Mouse (Mus musculus) small intestine, adult 2 months (tissue): ENCODE data around the gene Ino80e. TPM values are rescaled to one million over a fixed set of nuclear protein-coding genes. Genes with fewer than 3 reads are reported as not detected.

ENCODE experiments used
- H3K27ac ChIP-seq: fragments of 200-500 bp; 2 replicates; pipeline ENCODE4 v1.5.1; 2012; ENCODE audit warnings: low read depth, low read length, control low read depth, inconsistent platforms; ENCODE audit not compliant: insufficient read depth
- H3K27me3 ChIP-seq: fragments of 200-500 bp; 2 replicates; pipeline ENCODE4 v1.6.1; 2012; ENCODE audit warnings: mild to moderate bottlenecking, moderate library complexity, low read length, inconsistent platforms; ENCODE audit not compliant: control insufficient read depth, insufficient read depth
- H3K36me3 ChIP-seq: fragments of 200-500 bp; 2 replicates; pipeline ENCODE4 v1.6.1; 2012; ENCODE audit warnings: mild to moderate bottlenecking, low read length, control low read depth, inconsistent platforms; ENCODE audit not compliant: control insufficient read depth, insufficient read depth
- H3K4me1 ChIP-seq: fragments of 200-500 bp; 2 replicates; pipeline ENCODE4 v1.6.1; 2012; ENCODE audit warnings: low read length, inconsistent platforms, mixed read lengths; ENCODE audit not compliant: control insufficient read depth, insufficient read depth, insufficient read length
- H3K4me3 ChIP-seq: fragments of 200-500 bp; 2 replicates; pipeline ENCODE4 v1.5.1; 2012; ENCODE audit warnings: low read depth, mild to moderate bottlenecking, control low read depth, inconsistent platforms, low read length, moderate library complexity
- CTCF ChIP-seq: fragments of 200-500 bp; IDR thresholded peaks from 2 replicates; pipeline ENCODE4 v1.5.1; 2012; ENCODE audit warnings: low read depth, mild to moderate bottlenecking, control low read depth, inconsistent platforms, low read length, moderate library complexity, mixed read lengths; ENCODE audit not compliant: insufficient replicate concordance, insufficient read length; ENCODE audit errors: extremely low read depth
- POLR2A ChIP-seq: fragments of 200-500 bp; IDR thresholded peaks from 2 replicates; pipeline ENCODE4 v1.6.1; 2012; ENCODE audit warnings: low read depth, mild to moderate bottlenecking, control low read depth, inconsistent platforms, low read length, moderate library complexity
- WGBS: fragments of 180-500 bp; shearing (Covaris S2); methylation state at CpG from one replicate; pipeline ENCODE4 v1.1.7; 2018; 5-methylcytosine and 5-hydroxymethylcytosine counted together
- polyA plus RNA-seq: library from polyadenylated mRNA; depleted of rRNA; stranded (reverse); fragments of >200 nt; gene quantifications from 2 replicates; pipeline ENCODE4 v1.2.3, GENCODE M21; 2012

Gene Ino80e
- polyA plus RNA-seq, 1 experiment: 42.8 TPM

- peaks cover 27% of the 10 kb centered on the region for H3K27me3 ChIP-seq
- TF ChIP-seq POLR2A (no peak), CTCF (no peak)
- H3K4me3 ChIP-seq: no peak overlapping the region
- peaks cover 22% of the 10 kb centered on the region for H3K36me3 ChIP-seq
- H3K27ac ChIP-seq: no peak overlapping the region
- H3K4me1 ChIP-seq: peaks cover 7% of the 10 kb centered on the region; the same call in 1 of the 2 replicates
- 72% methylated on average over 12 of the region's 12 CpGs for WGBS
Observed at GRCm38 (mm10) chr7:126851192-126851591, 11.0 kb downstream of the Ino80e start.

- Histone ChIP-seq H3K27me3 (peaks cover 27% of the 10 kb centered on the region), H3K4me1 (peaks cover 7% of the 10 kb centered on the region; the same call in 1 of the 2 replicates), H3K4me3 (no peak overlapping the region), H3K36me3 (peaks cover 17% of the 10 kb centered on the region), H3K27ac (no peak overlapping the region)
- TF ChIP-seq POLR2A (no peak), CTCF (no peak)
- 46% methylated on average over 6 of the region's 6 CpGs for WGBS
Observed at GRCm38 (mm10) chr7:126850161-126850560, 12.0 kb downstream of the Ino80e start.

- H3K36me3 ChIP-seq: peaks cover 11% of the 10 kb centered on the region
- TF ChIP-seq POLR2A (no peak), CTCF (no peak)
- H3K27ac ChIP-seq: no peak overlapping the region
- H3K4me1 ChIP-seq: peaks cover 7% of the 10 kb centered on the region; the same call in 1 of the 2 replicates
- 35% methylated on average over 10 of the region's 10 CpGs for WGBS
- H3K4me3 ChIP-seq: no peak overlapping the region
- peaks cover 27% of the 10 kb centered on the region for H3K27me3 ChIP-seq
Observed at GRCm38 (mm10) chr7:126848794-126849193, 13.4 kb downstream of the Ino80e start.

- no peak for TF ChIP-seq POLR2A
- TF ChIP-seq CTCF: no peak
- Histone ChIP-seq H3K36me3 (peaks cover 4% of the 10 kb centered on the region), H3K4me3 (peak overlapping the region; percentile 53), H3K27ac (no peak overlapping the region), H3K4me1 (peaks cover 7% of the 10 kb centered on the region; the same call in 1 of the 2 replicates), H3K27me3 (peaks cover 27% of the 10 kb centered on the region)
- WGBS: 1% methylated on average over 72 of the region's 74 CpGs
Observed at GRCm38 (mm10) chr7:126847421-126848398, 14.5 kb downstream of the Ino80e start.

GRCm38 (mm10) chr7:126847116-126847420, 15.1 kb downstream of the Ino80e start, which contains the start of gene Doc2a:
Gene Doc2a (plus strand): TSS chr7:126847416.
- H3K4me1 ChIP-seq: peaks cover 7% of the 10 kb centered on the region; the same call in 1 of the 2 replicates
- no peak within 1 kb of the TSS for H3K27ac ChIP-seq
- H3K4me3 ChIP-seq: peak within 1 kb of the TSS; percentile 53
- peaks cover 27% of the 10 kb centered on the region for H3K27me3 ChIP-seq
- TF ChIP-seq CTCF: no peak
- no peak for TF ChIP-seq POLR2A
- H3K36me3 ChIP-seq: no peaks in the 10 kb centered on the region
- WGBS: 38% methylated on average over 4 of the region's 4 CpGs

- Histone ChIP-seq H3K27me3 (peaks cover 27% of the 10 kb centered on the region), H3K36me3 (no peaks in the 10 kb centered on the region), H3K27ac (no peak overlapping the region), H3K4me3 (no peak overlapping the region), H3K4me1 (peaks cover 7% of the 10 kb centered on the region; the same call in 1 of the 2 replicates)
- WGBS: 95% methylated on average over 2 of the region's 2 CpGs
- TF ChIP-seq CTCF: no peak
- no peak for TF ChIP-seq POLR2A
Observed at GRCm38 (mm10) chr7:126845516-126845915, 16.7 kb downstream of the Ino80e start.

- no peak for TF ChIP-seq CTCF
- TF ChIP-seq POLR2A: no peak
- Histone ChIP-seq H3K27ac (no peak overlapping the region), H3K27me3 (peaks cover 16% of the 10 kb centered on the region), H3K4me1 (peaks cover 7% of the 10 kb centered on the region; the same call in 1 of the 2 replicates), H3K36me3 (no peaks in the 10 kb centered on the region), H3K4me3 (no peak overlapping the region)
- 71% methylated on average over 9 of the region's 9 CpGs for WGBS
Observed at GRCm38 (mm10) chr7:126843276-126843675, 18.9 kb downstream of the Ino80e start.
